Mouse (Mus musculus): ENCODE results near the gene Aloxe3.

The Aloxe3 gene

DNA sequence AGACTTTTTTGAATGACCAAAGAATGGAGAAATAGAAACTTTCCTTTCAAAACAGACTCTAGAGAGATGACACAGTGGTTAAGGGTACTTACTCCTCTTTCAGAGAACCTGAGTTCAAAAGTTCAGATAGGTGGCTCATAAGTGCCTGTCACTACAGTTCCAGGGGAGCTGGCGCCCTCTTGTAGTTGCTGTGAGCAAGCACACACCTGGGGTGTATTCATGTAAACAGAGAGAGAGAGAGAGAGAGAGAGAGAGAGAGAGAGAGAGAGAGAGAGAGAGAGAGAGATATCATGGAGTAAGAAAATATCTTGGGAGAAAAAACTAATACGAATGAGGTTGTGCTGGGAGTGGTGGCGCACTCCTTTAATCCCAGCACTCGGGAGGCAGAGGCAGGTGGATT lies 54.4 kb downstream of the Aloxe3 start:
- no peak for DNase-seq (ENCODE audit: low read depth, low spot score)

DNA sequence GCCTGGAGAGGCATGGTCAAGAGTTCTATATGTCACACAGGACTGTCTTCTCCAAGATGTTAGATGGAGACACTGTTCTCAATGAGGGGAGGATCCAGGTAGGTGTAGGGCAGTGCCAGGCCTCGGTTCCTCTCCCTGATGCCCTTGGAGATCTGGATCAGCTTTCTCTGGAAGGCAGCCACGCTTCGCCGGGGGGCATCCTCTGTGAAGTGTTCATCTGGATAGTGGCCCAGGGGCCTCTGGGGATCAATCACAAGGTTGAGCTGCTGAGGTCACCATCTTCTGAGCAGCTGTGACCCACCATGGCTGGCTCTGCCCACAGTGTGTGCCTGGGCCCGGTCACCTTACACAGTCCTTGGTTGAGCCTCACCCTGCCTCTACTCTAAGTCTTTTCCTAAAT lies 59.3 kb downstream of the Aloxe3 start:
- no peak for DNase-seq (ENCODE audit: low read depth, low spot score)

DNA sequence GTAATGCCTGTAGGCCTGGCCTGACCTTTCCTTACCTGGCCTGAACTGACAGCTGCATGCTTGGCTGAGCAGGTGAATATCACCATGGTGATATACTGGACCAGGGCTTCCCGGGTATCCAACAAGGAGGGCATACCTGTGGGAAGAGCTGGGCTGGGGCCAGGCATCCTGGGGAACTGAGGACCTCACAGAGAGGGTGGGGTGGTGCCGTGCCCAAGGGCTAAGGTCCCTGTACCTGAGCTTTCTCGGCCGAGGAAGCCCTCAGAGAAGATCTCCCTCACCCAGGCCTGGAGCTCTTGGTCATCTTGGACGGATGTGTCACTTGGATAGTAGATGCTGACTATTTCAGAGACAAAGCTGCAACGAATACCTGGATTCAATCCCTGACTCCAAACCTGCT lies 60.2 kb downstream of the Aloxe3 start:
- DNase-seq (ENCODE audit: low read depth, low spot score): no peak

DNA sequence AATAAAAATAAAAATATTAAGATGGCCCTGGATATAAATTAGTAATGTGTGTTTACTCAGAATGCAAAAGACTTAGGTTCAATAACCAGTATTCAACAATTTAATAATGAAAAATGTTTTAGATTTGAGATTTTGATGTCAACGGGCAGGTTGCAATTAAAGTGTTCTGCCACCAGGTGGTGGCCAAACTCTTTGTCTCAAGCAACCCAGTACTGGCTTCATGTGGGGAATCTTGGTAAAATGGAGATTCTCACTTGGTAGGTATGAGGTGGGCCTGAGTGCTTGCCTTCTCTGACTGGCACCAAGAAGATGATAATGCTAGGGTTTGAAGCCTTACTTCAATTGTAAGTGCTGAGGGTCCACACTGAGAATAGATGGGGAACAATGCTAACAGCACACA lies 67.1 kb downstream of the Aloxe3 start:
- DNase-seq (ENCODE audit: low read depth, low spot score): peak; percentile 53

DNA sequence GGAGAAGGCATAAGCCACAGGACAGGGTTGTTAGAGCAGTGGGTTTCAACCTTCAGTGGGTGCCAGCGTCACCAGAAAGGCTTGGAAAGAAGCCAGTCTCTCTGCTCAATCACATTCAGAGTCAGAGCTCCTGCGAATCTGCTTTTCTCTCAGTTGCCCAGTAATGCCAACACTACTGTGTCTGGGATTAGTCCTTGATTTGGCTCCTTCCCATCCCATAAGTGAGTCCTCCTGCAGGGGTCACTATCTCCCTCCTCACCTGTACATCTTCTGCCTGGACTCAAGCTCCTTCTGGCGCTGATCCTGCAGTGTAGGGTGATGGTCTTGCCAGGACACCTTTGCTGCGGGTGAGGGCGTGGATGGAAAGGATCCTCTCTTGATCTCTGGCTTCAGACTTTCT lies 71.1 kb downstream of the Aloxe3 start:
- DNase-seq (ENCODE audit: low read depth, low spot score): peak; percentile 40

DNA sequence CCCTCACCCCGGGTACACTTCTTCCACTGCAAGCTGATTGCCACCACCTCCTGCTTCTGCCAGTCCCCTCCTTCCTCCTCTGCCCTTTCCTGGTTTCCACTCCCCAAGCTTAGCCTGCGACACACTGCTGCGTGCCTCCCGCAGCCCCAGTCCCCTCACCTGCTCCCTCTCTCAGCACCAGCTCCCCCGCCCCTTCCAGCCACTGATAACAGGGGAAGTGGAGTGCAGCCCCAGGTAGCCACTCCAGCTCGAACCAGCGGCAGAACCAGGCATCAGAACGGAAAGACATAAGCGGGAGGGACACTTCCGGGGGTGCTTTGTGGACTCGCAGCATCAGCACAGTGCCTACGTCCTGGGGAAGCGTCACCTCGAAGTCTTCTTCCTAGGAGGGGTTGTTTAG lies 71.5 kb downstream of the Aloxe3 start:
- DNase-seq (ENCODE audit: low read depth, low spot score): peak; percentile 18

DNA sequence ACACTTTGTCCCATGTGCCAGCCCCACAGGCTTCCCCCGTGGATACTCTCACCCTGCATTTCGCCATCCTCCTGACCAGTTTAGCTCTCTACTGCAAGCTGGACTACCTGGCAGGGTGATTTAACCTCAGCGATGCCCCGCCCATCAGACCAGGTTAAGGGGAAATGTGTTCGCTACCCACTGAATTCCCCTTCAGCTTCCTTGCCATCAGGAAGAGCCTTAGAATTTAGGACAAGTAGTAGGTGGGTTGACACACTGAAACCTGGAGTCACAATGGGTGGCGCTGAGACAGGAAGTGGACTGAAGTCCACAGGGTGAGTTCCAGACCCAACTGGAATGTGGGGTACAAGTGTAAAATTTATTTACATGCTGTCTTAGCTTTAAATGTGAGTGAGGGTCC lies 72.0 kb downstream of the Aloxe3 start, which contains the start of gene Alox8:
Gene Alox8, minus strand, starts transcription at position 101 of the 400 bp plus-strand sequence.
- no peak for DNase-seq (ENCODE audit: low read depth, low spot score)
